Mouse (Mus musculus): ENCODE measurements at regions not wholly inside any gene's neighbourhood (a gene's known extent, or its start where the extent isn't known, plus 50 kb on each side); places are given as distances from the start of the nearest gene placed in this dataset.

DNA sequence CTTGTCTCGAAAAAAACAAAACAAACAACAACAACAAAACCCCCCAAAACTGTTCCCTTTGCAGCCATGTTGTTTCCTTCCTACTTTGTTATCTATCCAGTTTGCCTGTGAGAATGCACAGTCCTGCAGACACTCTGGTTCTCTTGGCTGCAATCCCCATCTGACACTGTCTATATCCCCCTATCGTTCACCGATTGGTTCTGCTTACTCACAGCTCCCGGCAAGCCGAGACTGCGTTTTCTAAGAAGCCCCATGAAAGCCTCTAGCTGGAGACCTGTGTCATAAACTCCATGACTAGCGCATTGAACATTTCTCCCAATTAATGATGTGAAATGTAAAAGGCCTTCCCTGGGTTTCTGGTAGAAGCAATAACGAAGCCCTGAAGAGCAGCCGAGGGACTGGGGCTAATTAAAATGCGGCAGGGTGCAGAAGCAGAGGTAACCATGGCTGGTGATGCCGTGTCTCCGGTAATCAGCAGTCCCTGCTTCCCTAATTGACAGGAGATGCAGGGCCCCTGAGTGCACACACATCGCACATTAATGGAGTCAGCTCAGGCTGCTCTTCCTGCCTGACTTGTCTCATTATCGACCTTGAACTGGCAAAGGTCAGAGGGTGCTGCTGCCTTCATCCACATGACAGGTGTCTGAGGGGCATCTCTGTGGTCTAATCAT is 349.2 kb downstream of the Rnf144b start:
- Histone ChIP-seq H3K9me3 (replicated peaks; ENCODE audit: low read length) (peaks cover 71% of the 10 kb centered on the region), H3K9ac (ENCODE audit: insufficient read depth, low read depth) (no peak overlapping the region), H3K4me2 (ENCODE audit: insufficient read depth, low read depth, poor library complexity, severe bottlenecking) (no peak overlapping the region), H3K36me3 (replicated peaks in 1 of 2; ENCODE audit: control insufficient read depth in 1 of 2, insufficient read depth in 1 of 2, low read length in 1 of 2) (no peaks in the 10 kb centered on the region), H3K27ac (ENCODE audit: insufficient read depth, low read depth) (no peak overlapping the region), H3K4me3 (replicated peaks in 1 of 3; ENCODE audit: low read depth in 2 of 3, low read length in 2 of 3, poor library complexity in 1 of 3) (no peak overlapping the region), H3K27me3 (replicated peaks) (no peaks in the 10 kb centered on the region), H3K4me1 (ENCODE audit: control insufficient read depth in 1 of 2, insufficient read depth in 2 of 2) (no peaks in the 10 kb centered on the region), H3K79me2 (replicated peaks; ENCODE audit: control insufficient read depth, extremely low read depth, insufficient read depth, poor library complexity, severe bottlenecking) (no peaks in the 10 kb centered on the region)
- TF ChIP-seq GABPA (IDR thresholded peaks at IDR 0.05; ENCODE audit: insufficient replicate concordance, low read depth, low read length) (no peak), UBTF (IDR thresholded peaks at IDR 0.05; ENCODE audit: low read depth, low read length) (no peak), JUND (conservative IDR thresholded peaks at IDR 0.05; ENCODE audit: low read depth, low read length) (no peak), MAFK (IDR thresholded peaks at IDR 0.05; ENCODE audit: insufficient replicate concordance, low read length) (no peak)
- no peak for DNase-seq (ENCODE audit: extremely low read depth)
- in situ Hi-C loops (cut with MboI; ENCODE audit: low pct_ligation_motif_present, low pct_unique_long_range_greater_than_20kb, low sequenced_read_pairs), result no loop called here
- dilution Hi-C loops (cut with MboI; ENCODE audit: extremely low pct_ligation_motif_present, extremely low pct_unique_long_range_greater_than_20kb, low sequenced_read_pairs), result no loop called here

DNA sequence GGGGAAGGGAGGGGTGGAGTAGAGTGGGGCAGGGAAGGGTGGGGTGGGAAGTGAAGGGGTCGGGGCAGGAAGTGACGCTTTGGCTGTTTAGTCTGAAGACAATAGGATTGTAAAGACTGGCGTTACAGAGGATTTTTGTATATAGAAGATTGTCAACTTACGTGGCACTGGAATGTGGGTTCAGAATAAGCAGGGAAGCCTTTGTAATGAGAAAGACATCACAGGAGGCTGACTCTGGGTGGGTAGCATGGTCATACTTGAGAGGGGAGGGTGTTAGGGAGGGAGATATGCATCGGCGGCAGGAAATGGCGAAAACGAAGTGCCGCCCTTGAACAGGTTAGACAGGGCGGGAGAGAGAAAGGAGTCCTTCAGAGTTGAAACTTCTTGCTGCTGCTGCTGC is 357.7 kb downstream of the Rnf144b start:
- no peaks in the 10 kb centered on the region for H3K27me3 ChIP-seq (replicated peaks)
- no peaks in the 10 kb centered on the region for H3K4me1 ChIP-seq (ENCODE audit: control insufficient read depth in 1 of 2, insufficient read depth in 2 of 2)
- peaks cover 57% of the 10 kb centered on the region for H3K9me3 ChIP-seq (replicated peaks; ENCODE audit: low read length)
- dilution Hi-C loops (cut with MboI; ENCODE audit: extremely low pct_ligation_motif_present, extremely low pct_unique_long_range_greater_than_20kb, low sequenced_read_pairs), result no loop called here
- no peak overlapping the region for H3K4me3 ChIP-seq (replicated peaks in 1 of 3; ENCODE audit: low read depth in 2 of 3, low read length in 2 of 3, poor library complexity in 1 of 3)
- no peak overlapping the region for H3K27ac ChIP-seq (ENCODE audit: insufficient read depth, low read depth)
- no peak for DNase-seq (ENCODE audit: extremely low read depth)
- no peak overlapping the region for H3K4me2 ChIP-seq (ENCODE audit: insufficient read depth, low read depth, poor library complexity, severe bottlenecking)
- in situ Hi-C loops (cut with MboI; ENCODE audit: low pct_ligation_motif_present, low pct_unique_long_range_greater_than_20kb, low sequenced_read_pairs), result no loop called here
- no peak overlapping the region for H3K9ac ChIP-seq (ENCODE audit: insufficient read depth, low read depth)
- H3K79me2 ChIP-seq (replicated peaks; ENCODE audit: control insufficient read depth, extremely low read depth, insufficient read depth, poor library complexity, severe bottlenecking), result no peaks in the 10 kb centered on the region
- TF ChIP-seq BHLHE40 (IDR thresholded peaks at IDR 0.05; ENCODE audit: low read depth, low read length) (no peak), GABPA (IDR thresholded peaks at IDR 0.05; ENCODE audit: insufficient replicate concordance, low read depth, low read length) (no peak), MEF2A (IDR thresholded peaks at IDR 0.05; ENCODE audit: borderline replicate concordance, low read depth, low read length) (no peak)
- no peaks in the 10 kb centered on the region for H3K36me3 ChIP-seq (replicated peaks in 1 of 2; ENCODE audit: control insufficient read depth in 1 of 2, insufficient read depth in 1 of 2, low read length in 1 of 2)

DNA sequence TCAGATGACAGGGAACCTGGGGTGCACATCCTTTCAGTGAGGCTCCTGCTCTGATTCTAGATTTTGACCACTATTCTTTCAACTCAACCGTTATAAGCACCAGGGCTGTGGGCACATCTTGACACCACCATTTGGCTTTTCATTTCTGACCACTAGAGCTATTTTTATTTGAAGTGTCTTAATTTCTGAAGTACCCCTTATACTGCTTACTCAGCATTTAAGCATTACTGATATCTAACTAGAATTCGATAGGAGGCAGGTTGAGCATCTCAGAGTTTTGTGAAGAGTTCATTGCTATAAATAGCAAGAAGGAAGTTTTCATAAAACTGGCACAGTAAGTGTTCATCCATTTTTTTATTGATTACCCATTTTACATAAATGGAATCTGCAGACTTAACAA is 362.4 kb downstream of the Rnf144b start:
- no peak overlapping the region for H3K4me3 ChIP-seq (replicated peaks in 1 of 3; ENCODE audit: low read depth in 2 of 3, low read length in 2 of 3, poor library complexity in 1 of 3)
- peak; percentile 67; the same call in 1 of the 2 replicates for TF ChIP-seq MAFK (IDR thresholded peaks at IDR 0.05; ENCODE audit: insufficient replicate concordance, low read length)
- no peak for TF ChIP-seq MXI1 (IDR thresholded peaks at IDR 0.05; ENCODE audit: low read depth, low read length)
- H3K9ac ChIP-seq (ENCODE audit: insufficient read depth, low read depth), result no peak overlapping the region
- H3K4me1 ChIP-seq (ENCODE audit: control insufficient read depth in 1 of 2, insufficient read depth in 2 of 2), result no peaks in the 10 kb centered on the region
- DNase-seq (ENCODE audit: extremely low read depth), result no peak
- peaks cover 75% of the 10 kb centered on the region for H3K9me3 ChIP-seq (replicated peaks; ENCODE audit: low read length)
- dilution Hi-C loops (cut with MboI; ENCODE audit: extremely low pct_ligation_motif_present, extremely low pct_unique_long_range_greater_than_20kb, low sequenced_read_pairs) (no loop called here), in situ Hi-C loops (cut with MboI; ENCODE audit: low pct_ligation_motif_present, low pct_unique_long_range_greater_than_20kb, low sequenced_read_pairs) (no loop called here)
- no peak overlapping the region for H3K27ac ChIP-seq (ENCODE audit: insufficient read depth, low read depth)
- no peaks in the 10 kb centered on the region for H3K79me2 ChIP-seq (replicated peaks; ENCODE audit: control insufficient read depth, extremely low read depth, insufficient read depth, poor library complexity, severe bottlenecking)
- H3K4me2 ChIP-seq (ENCODE audit: insufficient read depth, low read depth, poor library complexity, severe bottlenecking), result no peak overlapping the region
- H3K36me3 ChIP-seq (replicated peaks in 1 of 2; ENCODE audit: control insufficient read depth in 1 of 2, insufficient read depth in 1 of 2, low read length in 1 of 2), result no peaks in the 10 kb centered on the region
- H3K27me3 ChIP-seq (replicated peaks), result no peaks in the 10 kb centered on the region
